Mouse (Mus musculus) mammary gland, adult 2 months (tissue): Measurements from ENCODE around the gene Vmn2r7. TPM values are rescaled to one million over a fixed set of nuclear protein-coding genes. Genes with fewer than 3 reads are reported as not detected.

Experiments used
- polyA plus RNA-seq: library from polyadenylated mRNA; depleted of rRNA; stranded (reverse); fragments of >200 nt; gene quantifications from 2 replicates; pipeline ENCODE4 v1.2.3, GENCODE M21; 2012; ENCODE audit warnings: low replicate concordance; rRNA removed

Gene Vmn2r7
- not detected in 2 replicates for polyA plus RNA-seq

GRCm38 (mm10) chr3:64844665-64845064, at the start of gene Vmn2r7:
TSS of gene Vmn2r7 (minus strand) at chr3:64844765.

